Mouse (Mus musculus) gastrocnemius, adult 2 months (tissue): ENCODE measurements around the gene Sema6c. TPM values are rescaled to one million over a fixed set of nuclear protein-coding genes. Genes with fewer than 3 reads are reported as not detected.
A peak's percentile ranks its signal among the peaks of the same experiment; 100 is the strongest.

Experiments
- DNase-seq: peaks from one replicate; pipeline ENCODE4 v3.0.0; 2022
- H3K27ac ChIP-seq: fragments of 200-600 bp; 2 replicates; pipeline ENCODE4 v1.8.1; 2022; ENCODE audit warnings: mild to moderate bottlenecking
- H3K4me3 ChIP-seq: fragments of 200-600 bp; 2 replicates; pipeline ENCODE4 v1.8.1; 2022; ENCODE audit warnings: mild to moderate bottlenecking, moderate library complexity
- CTCF ChIP-seq: fragments of 200-600 bp; IDR thresholded peaks from 2 replicates; pipeline ENCODE4 v1.8.1; 2022; ENCODE audit warnings: antibody characterized with exemption, mild to moderate bottlenecking, moderate library complexity
- intact Hi-C: fragments of 180-260 bp; cut with DNase I; formaldehyde crosslinking; loops from one replicate; pipeline ENCODE4 v1.15.1; 2025
- total RNA-seq, 2 experiments: library from RNA; stranded (reverse); gene quantifications; 2 replicates each; pipeline ENCODE4 v1.2.3; 2021

Gene Sema6c
- total RNA-seq, 2 experiments from 2014 or later, result 83.4 to 105 TPM

DNA sequence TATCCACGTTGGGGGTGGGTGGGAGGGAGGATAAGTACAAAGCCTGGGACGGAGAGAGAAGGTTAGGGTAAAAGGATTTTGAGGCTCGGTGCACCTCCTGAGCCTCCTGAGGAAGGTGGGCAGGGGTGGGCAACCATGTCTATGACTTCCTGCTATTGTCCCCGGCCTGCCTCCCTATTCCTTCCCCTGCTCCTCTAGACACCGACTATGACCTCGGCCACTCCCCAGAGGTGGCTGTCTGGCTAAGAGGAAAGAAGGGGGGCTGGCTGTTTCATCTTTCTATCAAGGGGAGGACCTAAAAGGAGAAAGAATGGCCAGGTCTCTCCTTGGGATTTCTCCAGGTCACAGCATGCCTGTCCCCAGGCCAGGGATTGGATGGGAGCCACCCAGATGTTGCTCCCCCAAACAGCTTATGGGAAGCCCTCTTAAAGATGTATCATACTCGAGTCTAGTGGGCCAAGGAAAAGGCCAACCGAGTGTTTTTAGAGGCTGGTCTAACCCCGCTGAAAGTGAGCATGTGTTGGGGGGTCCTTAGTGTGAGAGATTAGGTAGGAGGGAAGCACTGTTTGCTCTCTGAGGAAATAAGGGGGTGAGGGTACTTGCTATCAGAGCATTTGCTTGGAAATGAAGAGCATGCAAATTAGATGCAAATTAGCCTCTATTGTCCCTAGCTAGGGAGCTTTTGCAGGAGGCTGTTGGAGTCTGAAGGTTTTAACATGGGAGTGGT is 1.5 kb downstream of the Sema6c start:
- peak overlapping the region; percentile 94 for H3K27ac ChIP-seq
- peak overlapping the region; percentile 98 for H3K4me3 ChIP-seq
- no peak for DNase-seq
- intact Hi-C loops, result loop anchor here (5.0 kb wide), 1 partner anchor 56 kb away; the partner anchor contains the start of gene Gabpb2
- no peak for TF ChIP-seq CTCF

DNA sequence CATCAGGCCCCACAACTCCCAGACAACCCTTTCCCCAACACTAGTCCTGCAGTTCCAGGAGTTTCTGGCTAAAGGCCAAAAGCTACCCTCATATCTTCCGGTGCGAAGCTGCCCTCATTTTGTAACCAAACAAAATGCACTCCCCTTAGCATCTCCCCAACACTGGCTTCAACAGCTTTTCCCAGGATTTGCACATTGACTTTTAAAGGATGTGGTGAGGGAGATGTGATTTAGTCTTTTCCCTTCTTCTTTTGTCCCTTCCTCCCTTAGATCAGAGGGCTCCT is 2.0 kb downstream of the Sema6c start:
- H3K4me3 ChIP-seq, result peak overlapping the region; percentile 98
- no peak for TF ChIP-seq CTCF
- intact Hi-C loops, result loop anchor here (5.0 kb wide), 1 partner anchor 55 kb away; the partner anchor contains the start of gene Gabpb2
- no peak for DNase-seq
- peak overlapping the region; percentile 94 for H3K27ac ChIP-seq

DNA sequence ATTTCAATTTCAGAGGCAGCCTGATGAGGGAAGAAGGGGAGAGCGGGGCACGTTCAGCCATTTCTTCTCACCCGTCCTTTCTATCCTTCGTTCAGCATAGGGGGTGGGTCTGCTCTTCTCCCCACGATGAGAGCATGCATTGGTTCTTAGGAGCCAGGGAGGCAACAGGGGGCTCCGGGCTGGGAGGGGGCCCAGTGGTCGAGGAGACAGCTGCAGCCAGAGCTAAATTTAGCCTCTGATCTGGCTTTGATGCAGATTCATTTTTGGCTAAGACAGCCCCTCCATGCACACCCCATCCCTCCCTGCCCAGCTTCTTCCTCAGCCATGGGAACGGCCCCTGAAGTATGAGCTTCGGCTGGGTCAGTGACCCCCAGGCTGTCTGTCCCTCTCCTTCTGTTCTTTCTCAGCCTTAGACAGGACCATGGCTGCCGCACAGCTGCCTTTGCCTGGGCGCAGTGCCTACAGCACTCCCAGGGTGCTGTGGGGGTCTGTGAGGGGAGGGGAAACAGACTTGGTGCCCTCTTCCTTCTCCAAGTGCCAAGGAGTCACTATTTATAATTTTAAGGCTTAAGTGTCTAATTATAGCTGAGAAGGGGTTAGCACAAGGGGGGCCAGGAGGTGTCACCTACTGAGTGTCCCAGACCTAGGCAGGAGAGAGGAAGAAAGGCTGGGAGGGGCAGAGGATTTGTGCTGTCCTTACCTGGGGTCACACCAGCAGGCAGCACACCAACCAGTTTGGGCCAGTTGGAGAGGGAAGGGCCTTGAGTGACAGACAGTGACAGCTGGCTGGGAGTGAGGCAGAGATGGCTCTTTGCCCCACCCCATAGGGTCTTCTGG is 3.4 kb downstream of the Sema6c start:
- intact Hi-C loops, result loop anchor here (5.0 kb wide), 1 partner anchor 54 kb away; the partner anchor contains the start of gene Gabpb2
- peak; percentile 94 for DNase-seq
- Histone ChIP-seq H3K27ac (peak overlapping the region; percentile 94), H3K4me3 (peak overlapping the region; percentile 98)
- no peak for TF ChIP-seq CTCF

DNA sequence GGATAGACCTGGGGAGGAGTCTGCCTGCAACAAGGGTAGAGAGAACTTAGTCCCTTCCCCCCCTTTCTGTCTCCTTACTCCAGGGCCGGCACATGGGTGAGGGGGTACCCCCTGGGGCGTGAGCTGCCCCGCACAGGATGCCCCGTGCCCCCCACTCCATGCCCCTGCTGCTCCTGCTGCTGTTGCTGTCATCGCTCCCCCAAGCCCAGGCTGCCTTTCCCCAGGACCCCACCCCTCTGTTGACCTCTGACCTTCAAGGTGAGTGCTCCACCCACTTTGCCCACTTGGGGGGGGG is 3.9 kb downstream of the Sema6c start:
- no peak for DNase-seq
- Histone ChIP-seq H3K4me3 (peak overlapping the region; percentile 98), H3K27ac (peak overlapping the region; percentile 94)
- intact Hi-C loops, result loop anchor here (5.0 kb wide), 1 partner anchor 53 kb away; the partner anchor contains the start of gene Gabpb2
- TF ChIP-seq CTCF, result no peak

DNA sequence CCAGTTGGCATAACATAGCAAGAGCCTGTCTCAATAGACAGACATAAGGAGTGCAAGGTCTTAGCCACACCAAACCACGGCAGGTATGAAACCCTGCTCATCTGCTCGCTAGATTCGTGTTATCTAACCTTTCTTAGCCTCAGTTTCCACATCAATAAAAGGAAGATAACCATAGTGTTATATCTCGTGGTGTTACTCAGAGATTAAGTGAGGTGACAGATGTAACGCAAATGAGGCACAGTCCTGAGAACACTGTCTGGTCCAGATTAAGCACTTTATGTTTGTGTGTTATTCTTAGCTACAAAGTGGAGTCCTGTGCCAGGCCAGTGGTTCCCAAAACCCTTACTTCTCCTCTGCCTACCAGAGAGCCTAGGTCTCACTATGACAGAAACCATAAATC is 4.6 kb downstream of the Sema6c start:
- H3K27ac ChIP-seq, result peak overlapping the region; percentile 94
- intact Hi-C loops, result loop anchor here (5.0 kb wide), 1 partner anchor 52 kb away; the partner anchor contains the start of gene Gabpb2
- DNase-seq, result no peak
- H3K4me3 ChIP-seq, result peak overlapping the region; percentile 98
- no peak for TF ChIP-seq CTCF

DNA sequence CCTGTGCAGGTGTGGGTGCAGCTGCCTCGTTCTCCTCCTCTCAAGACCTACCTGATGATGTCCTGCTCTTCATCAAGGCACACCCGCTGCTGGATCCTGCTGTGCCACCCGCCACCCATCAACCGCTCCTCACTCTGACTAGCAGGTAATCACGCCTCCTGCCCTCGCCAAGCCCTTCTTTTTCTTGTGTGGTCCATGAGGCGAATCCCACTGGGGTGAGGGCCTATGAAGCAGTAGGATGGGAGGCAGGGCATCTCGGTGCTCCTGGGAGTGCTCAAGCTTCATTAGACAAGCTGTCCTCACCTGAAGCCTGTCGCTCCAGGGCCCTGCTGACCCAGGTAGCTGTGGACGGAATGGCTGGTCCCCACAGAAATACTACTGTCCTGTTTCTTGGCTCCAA is 9.7 kb downstream of the Sema6c start:
- TF ChIP-seq CTCF, result no peak
- intact Hi-C loops, result no loop called here
- DNase-seq, result no peak
- Histone ChIP-seq H3K27ac (0 out of 2 replicates have a peak overlapping the region, but pooled peaks have one; percentile 12), H3K4me3 (no peak overlapping the region)

DNA sequence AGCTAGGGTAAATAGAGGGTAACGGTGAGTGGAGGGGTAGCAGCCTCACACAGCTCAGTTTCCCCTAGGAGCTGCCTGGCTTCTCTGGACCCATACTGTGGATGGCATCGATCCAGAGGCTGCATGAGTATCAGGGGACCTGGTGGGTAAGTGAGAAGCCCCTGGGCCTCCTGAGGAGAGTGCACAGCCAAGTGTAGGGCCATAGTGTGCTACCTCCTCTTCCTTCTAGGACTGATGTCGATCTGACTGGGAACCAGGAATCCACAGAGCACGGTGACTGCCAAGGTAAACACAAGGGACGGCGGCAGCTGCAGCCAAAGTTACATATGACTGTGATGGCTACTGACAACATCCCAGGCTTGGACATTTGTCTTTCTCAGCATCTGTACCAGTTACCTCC is 10.8 kb downstream of the Sema6c start:
- peak overlapping the region; percentile 31; the same call in 1 of the 2 replicates for H3K27ac ChIP-seq
- intact Hi-C loops, result no loop called here
- peak; percentile 27 for DNase-seq
- no peak for TF ChIP-seq CTCF
- no peak overlapping the region for H3K4me3 ChIP-seq

DNA sequence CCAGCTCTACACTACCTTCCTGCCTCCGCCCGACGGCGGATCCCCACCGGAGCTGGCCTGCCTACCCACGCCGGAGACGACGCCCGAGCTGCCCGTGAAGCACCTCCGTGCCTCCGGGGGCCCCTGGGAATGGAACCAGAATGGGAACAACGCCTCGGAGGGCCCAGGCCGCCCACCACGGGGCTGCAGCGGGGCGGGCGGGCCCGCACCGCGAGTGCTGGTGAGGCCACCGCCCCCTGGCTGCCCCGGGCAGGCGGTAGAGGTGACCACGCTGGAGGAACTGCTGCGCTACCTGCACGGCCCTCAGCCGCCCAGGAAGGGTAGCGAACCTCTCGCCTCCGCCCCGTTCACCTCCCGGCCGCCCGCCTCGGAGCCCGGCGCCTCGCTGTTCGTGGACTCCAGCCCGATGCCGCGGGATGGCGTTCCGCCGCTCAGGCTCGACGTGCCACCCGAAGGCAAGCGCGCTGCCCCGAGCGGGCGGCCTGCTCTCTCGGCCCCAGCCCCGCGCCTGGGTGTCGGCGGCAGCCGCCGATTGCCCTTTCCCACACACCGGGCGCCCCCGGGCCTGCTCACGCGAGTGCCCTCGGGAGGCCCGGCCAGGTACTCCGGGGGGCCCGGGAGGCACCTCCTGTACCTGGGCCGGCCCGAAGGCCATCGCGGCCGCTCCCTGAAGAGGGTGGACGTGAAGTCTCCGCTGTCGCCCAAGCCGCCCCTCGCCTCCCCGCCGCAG is 12.4 kb downstream of the Sema6c start:
- intact Hi-C loops, result no loop called here
- peak; percentile 42 for DNase-seq
- no peak for TF ChIP-seq CTCF
- peak overlapping the region; percentile 61 for H3K4me3 ChIP-seq
- peak overlapping the region; percentile 73 for H3K27ac ChIP-seq

DNA sequence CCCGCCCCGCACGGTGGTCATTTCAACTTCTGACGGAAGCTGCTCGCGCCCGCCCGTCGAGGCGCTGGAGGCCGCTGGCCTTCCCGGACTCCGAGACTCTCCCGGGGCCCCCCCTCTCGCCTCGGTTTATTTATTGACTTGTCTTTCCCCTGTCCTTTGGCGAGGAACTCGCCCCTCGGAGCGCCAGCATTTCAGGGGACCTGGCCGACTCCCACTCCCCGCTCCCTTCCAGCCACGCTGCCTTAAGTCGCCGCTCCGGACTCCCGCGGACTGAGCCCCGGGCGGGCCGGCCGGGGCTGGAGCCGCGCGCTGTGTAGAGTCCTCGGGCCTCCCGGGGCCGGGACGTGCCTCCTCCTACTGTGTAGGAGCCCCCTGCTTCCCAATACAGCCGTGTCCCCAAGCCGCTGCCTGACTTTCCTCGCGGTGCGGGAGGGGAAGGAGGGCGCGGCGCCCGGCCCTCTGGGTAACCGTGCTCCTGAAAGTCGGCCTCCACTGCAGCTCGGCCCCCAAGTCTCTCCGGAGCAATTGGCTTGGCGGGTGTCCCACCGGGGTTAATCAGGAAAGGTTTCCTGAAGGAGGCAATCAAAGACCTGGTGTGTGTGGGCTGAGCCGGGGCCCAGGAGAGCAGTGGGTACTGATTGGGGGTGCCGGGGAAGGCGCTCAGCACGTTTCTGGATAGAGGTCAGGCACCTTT is 13.1 kb downstream of the Sema6c start:
- intact Hi-C loops, result no loop called here
- peak overlapping the region; percentile 61 for H3K4me3 ChIP-seq

DNA sequence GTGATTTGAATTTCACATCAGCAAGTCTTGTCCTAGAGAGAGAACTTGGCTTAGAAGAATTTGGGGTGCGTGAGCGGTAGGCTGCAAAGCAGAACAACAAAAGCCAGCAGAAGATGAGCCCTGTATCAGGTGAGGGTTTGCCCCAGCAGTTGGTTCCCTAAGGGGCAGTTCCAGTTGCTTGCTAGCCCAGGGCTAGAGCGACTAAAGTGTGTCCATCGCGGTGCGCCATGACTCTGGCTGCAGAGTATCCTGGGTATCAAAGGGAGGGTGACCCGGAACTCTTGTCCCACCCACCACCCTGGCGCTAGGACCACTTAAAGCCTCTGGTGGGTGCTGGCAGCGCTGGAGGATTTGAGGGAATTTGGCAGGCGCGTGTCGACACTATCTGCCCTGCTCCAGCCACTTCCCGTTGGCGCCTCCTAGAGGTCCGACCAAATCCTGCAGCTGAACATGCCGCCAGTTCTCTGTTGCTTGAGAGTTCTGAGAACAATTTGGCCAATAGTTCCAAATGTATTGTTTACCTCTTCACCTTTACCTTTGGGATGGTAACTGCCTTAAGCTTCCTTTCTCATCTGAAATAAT is 13.8 kb downstream of the Sema6c start:
- peak overlapping the region; percentile 61 for H3K4me3 ChIP-seq
- TF ChIP-seq CTCF, result peak; percentile 96

More for the DNA sequence above, 13.1 kb downstream of the Sema6c start:
- H3K27ac ChIP-seq, result peak overlapping the region; percentile 73
- peak; percentile 63 for DNase-seq
- no peak for TF ChIP-seq CTCF

DNA sequence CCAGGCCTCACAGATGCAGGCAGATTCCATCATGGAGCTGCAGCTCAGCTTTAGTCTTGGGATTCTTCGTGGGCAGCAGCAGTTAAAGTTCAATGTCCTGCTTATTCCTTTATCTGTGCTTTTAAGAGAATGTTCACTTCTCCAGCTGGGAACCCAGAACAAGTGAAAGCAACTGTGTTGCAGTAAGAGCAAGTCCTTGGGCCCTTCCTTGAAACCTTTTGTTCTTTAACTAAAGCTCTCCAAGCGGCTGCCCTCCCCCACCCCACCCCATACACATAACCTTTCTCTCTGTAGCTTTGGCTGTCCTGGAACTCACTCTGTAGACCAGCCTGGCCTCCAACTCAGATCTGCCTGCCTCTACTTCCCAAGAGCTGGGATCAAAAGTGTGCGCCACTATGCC is 16.2 kb downstream of the Sema6c start:
- intact Hi-C loops, result no loop called here
- DNase-seq, result no peak
- no peak overlapping the region for H3K4me3 ChIP-seq
- no peak for TF ChIP-seq CTCF
- H3K27ac ChIP-seq, result no peak overlapping the region

More for the DNA sequence above, 13.8 kb downstream of the Sema6c start:
- DNase-seq, result peak; percentile 92
- H3K27ac ChIP-seq, result peak overlapping the region; percentile 73
- intact Hi-C loops, result loop anchor here (1.0 kb wide), 1 partner anchor 32 kb away; the partner anchor contains the start of gene Tnfaip8l2

DNA sequence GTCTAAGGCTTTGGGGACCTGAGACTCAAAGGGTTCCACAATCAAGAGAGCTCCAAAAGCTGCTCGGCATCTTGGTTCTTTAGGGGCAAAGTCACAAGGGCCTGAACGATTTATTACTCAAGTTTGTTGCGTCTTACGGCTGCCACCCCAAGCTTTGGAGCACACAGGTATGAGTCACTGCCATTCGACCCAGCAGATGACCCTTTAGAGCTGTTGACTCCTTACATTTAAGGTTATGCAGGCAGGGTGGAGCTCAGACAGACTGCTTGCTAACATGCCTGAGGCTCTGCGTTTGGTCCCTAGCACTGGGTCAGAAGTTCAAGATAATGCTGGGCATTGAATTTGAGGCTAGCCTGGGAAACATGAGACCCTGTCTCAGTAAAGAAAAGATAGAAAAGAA is 17.3 kb downstream of the Sema6c start:
- no peak for DNase-seq
- H3K4me3 ChIP-seq, result no peak overlapping the region
- TF ChIP-seq CTCF, result no peak
- peak overlapping the region; percentile 28; the same call in 1 of the 2 replicates for H3K27ac ChIP-seq
- intact Hi-C loops, result no loop called here
